Mouse (Mus musculus) heart, adult 8-10 months (tissue): ENCODE data around the gene Pcbp3. TPM values are rescaled to one million over a fixed set of nuclear protein-coding genes. Genes with fewer than 3 reads are reported as not detected.

Experiments used
- DNase-seq: peaks from one replicate; pipeline ENCODE4 v3.0.0; 2022; ENCODE audit warnings: low spot score
- total RNA-seq, 4 experiments: library from RNA; stranded (reverse); gene quantifications; 2 replicates each; pipeline ENCODE4 v1.2.4; 2022

The Pcbp3 gene
- total RNA-seq, 4 experiments from 2014 or later = 2.5 to 4.3 (median 3.1) TPM

DNA sequence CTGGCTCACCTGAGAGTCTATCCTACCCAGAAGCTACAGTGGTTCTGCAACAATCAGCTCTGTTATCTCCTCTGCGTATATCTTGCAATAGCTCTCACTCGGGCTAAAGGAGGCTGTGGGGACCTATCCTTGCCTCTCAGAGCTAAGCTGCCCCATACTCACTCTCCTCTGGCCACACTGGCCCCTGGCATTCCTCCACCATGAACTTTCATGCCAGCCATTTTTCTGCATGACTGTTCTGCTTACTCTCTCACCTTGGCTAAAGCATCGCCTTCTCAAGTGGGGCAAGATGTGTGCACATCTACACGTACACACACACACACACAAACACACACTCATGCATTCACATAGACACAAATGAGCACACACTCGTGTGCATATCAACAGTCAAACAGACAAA lies 115.2 kb downstream of the Pcbp3 start:
- DNase-seq = no peak

DNA sequence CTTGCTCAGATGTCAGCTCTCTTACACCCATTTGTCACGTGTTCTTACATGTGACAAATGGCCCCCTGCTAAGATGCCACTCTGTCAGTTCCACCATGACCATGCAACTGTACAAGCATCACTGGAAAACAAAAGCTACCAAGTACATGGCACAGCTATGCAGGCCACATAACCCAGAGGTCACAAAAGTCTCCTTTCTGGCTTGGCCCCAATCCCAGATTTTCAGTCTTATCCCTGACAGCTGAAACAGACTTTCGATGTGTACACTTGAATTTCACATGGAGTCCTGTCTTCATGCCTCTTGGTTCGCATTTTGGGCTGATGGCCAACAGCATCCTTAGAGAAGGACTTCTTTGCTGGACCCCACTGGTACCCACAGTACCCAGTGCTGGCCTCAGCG lies 116.8 kb downstream of the Pcbp3 start:
- no peak for DNase-seq

DNA sequence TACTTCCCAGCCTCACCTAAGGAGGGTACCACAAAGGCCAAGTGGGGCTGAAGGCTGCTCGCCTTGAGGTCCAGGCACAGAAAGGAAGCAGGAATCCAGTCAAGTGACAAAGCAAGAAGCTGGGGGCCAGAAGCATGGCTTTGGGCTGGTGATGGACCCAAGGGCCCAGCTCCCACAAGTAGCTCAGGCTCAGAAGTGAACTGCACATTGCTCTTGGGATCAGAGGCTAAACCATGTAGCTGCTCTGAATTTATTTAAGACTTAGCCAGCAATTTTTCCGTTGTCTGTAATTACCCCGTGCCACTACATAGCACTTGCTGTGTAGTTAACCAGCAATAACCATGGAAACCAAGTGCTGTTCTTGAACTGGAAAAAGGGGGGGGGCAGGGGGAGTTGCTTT lies 117.3 kb downstream of the Pcbp3 start:
- DNase-seq = no peak

DNA sequence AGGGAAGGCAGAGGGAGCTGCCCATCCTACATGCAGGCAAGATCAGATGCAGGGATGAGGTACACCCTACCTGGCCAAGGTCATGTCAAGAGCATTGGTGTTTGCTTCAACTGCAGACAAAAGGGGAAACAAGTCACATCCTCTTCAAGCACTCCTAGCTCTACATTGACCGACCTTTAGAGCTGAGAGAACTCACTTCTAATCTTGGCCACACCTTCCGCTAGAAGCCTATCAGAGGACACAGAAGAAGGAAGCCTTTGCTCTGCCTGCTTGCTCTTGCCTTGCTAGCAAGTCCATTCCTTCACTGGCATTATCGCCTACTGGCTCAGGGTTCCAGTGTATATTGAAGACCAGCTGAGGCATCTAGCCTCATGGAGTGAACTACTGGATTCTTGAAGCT lies 119.6 kb downstream of the Pcbp3 start:
- DNase-seq = no peak

DNA sequence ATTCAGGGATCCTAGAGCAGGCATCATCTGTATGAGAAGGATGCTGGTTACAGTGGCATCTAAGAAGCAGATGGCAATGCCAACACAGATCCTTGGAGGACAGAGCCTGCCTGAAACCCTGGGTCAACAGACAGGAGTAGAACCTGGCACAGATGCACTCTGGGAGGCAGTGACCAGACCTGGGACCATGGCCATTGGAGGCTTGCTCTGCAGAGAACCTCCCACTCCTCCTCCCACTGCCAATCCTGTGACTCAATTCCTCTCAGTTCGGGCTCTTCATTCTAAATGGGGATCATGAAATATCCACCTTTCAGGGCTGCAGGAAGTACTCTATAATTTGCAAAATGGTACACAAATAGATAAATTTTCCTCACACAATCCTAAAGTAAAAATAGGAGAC lies 120.5 kb downstream of the Pcbp3 start:
- no peak for DNase-seq

DNA sequence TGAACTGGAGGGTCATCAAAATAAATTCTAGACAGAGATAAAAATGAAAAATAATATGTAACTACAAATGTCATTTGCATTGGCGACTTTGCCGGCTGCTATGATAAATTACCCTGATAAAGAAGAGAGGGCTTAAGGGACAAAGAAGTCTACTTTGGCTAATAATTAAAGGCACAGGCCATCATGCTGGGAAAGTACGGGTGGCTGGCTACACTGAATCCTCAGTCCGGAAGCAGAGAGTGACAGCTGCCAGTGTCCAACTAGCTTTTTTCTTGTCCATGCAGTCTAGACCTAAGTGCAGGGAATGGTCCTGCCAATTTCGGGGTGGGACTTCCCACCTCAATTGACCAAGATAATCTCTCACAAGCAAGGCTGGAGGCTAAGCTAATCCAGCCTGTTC lies 121.1 kb downstream of the Pcbp3 start:
- no peak for DNase-seq

DNA sequence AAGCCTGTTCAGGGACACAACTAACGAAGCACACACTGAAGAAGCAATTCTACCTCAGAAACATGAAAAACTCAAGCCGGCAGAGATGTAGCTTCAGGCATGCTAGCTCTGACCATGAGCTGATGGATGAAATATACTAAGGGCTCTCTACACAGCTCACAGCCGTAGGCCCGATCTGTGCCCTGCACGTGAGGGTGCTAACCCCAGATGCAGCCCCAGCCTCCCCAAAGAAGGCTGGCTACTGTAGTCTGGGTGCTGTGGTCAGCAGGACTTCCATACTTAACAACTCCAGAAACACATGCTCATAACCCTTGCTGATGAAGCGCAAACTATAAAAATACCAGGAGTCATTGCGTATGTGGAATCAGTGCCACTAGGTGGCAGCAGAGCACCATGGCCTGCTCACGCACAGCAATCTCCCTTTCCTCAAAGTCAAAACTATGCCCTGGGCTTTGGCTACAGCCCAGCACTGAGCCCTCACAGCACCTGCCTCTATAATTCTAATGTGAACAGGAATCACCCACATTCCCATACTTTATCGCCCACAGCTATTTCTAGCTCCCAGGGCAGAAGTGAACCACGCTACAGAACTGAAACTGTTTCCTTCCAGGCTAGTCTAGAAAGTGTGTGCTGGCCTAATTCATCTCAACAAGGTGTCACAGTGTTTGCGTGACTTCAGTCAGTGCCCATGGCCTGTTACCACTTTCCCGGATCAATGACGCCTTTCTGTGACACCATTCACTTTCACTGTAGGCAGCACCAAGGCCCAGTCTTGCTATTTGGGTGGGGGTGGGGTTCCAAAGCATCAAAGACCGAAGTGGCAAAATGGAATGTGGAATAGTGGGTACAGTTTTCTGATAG lies 126.0 kb downstream of the Pcbp3 start:
- peak; percentile 69 for DNase-seq

DNA sequence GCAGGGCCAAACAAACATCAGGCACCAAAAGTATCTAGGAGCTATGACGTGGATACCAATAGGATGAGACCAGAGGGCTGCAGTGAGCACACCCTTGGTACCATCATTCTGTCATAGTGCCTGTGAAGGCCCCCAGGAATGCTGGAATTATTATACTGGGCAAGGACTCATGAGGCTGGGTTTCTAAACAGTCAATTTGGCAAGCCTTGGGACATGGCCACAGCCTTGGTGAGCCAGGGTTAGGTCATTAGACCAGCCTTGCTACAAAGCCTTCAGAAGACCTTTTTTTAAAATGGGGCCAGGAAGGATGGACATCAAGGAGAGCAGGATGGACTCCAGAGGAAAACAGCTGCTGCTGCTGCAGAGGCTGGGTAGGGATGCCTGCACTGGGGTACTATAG lies 128.8 kb downstream of the Pcbp3 start:
- DNase-seq = no peak

DNA sequence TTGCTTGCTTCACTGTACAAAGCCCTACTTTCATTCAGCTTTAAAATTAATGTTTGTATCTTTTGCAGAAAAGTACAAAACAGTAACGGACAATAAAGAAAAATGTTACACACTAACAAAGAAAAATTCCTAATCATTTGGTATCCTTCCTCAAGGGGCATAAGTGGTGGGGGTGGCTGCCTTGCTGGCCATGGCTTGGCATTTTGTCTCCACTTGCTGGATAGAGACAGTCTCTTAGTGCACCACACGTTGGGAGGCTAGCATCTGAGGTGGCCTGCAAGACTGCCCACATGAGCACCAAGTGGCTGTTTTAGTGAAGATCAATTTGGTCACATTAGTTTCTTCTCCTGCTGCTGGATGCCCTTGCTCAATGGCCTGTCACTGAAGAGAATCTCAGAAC lies 129.8 kb downstream of the Pcbp3 start:
- no peak for DNase-seq

DNA sequence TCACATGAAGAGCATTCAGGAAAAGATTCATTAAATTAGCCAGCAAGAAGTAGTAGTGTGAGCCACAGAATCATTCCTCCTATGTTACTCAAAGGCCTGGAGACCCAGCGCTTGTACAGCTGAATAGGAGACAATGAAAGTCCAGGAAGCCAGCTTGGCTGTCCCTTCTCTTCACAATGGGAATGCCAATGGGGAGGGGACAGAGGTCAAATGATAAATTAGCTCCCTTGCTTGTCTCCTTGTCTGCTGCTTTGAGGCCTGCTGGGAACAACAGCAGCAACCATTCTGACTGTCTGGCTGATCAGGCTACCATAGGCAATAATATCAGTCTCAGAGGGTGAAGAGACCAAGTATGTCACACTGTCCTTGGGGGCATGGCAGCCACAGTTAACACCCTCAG lies 130.5 kb downstream of the Pcbp3 start:
- DNase-seq = no peak

DNA sequence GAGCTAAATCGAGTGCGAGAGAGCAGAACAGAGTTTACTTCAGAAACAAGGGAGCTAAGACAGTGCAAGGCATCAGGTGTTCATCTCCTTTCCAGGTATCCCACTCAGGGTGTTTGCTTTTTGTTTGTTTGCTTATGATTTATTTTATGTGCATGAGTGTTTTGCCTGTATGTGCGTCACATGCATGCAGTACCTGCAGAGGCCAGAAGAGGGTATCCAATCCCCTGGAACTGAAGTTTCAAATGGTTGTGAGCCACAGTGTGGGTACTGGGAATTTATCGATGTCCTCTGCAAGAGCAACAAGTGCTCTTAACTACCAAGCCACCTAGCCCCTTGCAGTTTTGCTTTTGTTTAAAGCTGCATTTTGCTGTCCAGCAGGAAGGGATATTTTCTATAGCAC lies 132.8 kb downstream of the Pcbp3 start:
- DNase-seq = no peak

DNA sequence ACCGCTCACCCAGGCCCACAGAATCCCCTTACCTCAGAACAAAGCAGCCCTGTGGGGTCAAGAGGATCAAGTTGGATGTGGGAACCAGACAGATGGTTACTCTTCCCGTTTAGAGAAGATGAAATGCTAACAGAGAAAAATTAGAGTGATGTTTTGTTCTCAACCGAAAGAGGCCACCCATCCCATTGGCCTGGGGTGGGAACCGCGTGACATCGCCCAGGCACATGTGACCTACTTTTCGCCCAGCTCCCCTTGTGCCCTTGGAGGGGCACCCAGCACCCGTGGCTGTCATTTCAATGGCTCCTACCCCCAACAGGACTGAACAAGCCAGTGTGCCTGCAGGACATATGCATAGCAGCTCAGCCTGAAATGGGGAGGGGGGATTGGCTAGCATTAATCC lies 139.0 kb downstream of the Pcbp3 start:
- no peak for DNase-seq

DNA sequence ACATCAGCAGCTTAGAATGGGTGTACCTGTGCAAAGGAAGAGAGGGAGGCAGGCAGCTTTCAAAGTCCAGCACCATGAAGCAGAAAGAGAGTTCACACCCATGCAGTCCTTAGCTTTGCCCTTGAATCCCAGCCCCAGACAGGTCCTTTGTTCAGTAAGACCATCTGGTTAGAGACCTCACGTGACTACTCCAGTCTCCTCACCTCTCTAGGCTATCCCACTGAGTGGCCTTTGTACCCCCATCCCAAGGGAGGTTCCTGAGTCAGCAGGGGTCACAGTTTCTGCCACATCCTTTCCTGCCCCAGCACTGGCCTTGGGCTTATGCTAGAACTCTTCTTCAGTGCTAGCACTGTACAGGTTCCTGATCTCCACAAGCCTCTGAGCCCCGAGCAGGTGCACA lies 142.4 kb downstream of the Pcbp3 start:
- DNase-seq = no peak

DNA sequence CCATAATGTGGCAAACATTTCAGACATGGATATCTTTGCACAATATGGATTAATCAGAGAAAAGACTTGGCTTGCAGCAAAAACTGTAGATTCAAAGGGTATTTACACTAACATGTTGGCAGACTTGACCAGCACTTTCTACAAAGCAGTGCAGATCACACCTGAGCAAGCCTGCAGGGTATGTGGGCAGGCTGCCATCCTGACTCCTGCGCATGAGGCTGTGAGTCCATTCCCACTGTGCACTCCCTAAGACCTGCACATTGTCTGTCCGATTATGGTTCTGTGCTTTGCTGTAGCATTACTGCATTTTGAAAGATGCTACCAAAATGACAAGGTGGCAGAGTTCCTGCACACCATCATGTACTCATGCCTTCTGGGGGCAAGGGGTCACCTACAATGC lies 143.3 kb downstream of the Pcbp3 start:
- no peak for DNase-seq

DNA sequence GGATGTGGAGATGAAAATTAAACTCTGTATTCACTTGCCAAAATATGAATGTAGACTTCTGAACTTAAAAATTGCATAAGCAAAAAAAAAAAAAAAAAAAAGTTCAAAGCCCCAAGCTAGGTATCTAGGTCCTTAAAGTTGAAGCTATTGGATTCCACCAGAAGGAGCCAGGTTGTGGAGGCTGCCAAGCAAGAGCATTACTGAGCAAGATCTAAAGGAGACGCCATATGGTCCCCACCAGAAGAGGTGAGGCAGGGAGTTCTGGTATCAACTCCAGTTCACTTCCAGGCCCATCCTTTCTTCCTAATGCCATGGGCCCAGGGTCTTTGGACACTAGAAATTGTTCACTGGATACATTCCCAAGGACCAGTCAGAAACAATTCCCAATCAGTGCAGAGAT lies 144.8 kb downstream of the Pcbp3 start:
- DNase-seq = no peak

DNA sequence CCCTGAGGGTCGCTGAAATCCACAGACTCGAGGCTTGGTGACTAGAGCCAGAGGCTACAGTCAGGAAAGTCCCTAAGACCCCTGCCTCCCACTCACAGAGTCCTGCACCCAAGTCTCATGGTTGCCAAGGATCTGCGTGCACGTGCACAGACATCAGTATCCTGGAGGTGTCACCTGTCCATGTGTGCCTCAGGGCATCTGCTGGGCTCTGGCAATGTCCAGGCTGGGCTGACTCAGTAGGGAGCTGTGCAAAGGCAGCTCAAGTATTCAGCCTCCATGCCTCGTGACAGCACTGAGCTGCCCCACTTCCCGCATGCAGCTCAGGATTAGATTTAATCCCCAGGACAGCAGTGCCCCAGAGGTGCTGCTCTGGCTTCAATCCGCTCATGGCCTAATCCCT lies 145.3 kb downstream of the Pcbp3 start:
- DNase-seq = no peak

DNA sequence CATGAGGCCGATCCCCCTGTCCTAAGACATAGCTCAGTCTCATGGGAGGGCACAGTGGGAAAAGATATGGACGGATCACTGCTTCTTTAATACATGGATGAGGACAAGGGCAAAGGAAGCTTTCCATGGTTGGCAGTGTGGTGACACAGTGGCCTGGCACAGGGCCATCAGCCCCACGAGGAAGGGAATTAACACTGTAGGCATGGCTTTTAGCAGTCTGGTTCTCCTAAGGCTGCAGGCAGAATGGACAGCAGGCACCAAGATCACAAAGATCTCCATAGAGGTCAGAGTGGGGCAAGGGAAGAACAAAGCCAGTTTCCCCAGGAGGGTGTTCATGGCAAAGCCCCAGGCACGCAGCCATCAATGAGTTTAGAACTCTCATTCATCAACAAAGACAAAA lies 146.2 kb downstream of the Pcbp3 start:
- no peak for DNase-seq

DNA sequence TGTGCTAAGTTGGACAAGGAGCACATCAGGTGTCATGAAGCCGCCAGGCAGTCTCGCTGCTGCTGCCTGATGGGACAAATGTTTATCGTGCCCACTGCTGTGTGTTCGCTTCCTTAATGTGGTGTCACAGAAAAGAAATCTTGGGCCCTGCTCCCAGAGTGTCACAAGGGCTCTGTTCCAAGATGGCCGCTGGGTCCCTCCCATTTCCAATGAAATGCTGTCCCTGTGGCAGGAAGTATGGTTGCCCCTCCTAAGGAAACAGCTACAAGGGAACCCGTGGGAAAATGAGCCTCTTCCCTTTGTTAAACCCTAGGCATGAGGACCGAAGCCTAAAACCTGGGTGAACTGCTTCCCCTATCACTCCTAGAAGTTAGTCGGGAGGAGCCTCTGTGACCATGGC lies 146.9 kb downstream of the Pcbp3 start:
- DNase-seq = no peak

DNA sequence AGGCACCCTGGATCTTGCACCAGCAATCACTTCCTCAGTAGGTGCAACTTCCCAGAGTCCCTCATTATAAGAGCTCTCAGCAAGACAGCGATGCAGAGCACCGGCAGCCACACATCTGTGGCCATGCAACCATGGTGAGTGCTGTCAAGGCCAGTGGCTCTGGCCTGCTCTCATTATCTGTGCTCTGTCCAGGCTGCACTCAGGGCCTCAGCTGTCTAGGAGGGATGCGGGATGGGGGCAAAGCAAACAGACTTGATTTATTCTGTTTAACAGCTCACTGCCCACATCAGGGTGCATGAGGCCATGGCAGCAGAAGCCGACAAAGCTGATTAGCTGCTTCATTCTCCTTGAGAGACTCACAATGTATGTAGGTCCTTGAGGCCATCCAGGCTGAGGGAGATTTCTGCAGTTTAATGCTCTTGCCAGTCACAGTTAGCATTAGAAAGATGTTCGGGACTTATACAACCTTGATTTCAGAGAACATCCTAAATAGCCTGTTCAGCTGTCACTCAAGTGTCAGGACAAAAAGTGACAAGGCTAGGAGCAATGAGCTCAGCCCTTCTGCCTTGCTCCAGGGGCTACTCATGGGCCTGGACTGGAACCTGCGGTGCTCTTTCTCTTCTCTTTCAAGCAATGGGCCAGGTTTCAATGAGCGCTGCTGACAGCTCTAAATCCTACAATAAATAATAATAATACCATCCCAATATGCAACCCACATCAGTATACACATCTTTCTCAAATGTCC lies 151.6 kb downstream of the Pcbp3 start:
- DNase-seq = no peak

DNA sequence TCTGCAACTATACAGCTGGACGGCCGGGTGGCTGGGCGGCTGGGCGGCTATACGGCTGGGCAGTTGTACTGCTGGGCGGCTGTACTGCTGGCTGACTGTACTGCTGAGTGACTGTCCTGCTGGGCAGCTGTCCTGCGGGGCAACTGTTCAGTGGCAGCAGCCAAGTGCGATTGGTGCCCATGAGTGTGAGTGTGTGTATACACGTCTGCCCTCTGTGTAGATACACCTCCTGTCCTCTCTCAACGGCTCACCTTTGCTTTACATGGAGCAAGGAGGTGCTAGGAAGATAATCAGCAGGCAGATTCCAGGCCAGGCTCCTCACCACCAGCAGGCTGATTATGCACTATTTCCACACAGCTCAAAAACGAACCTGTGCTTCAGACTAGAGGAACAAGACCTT lies 152.2 kb downstream of the Pcbp3 start:
- no peak for DNase-seq

DNA sequence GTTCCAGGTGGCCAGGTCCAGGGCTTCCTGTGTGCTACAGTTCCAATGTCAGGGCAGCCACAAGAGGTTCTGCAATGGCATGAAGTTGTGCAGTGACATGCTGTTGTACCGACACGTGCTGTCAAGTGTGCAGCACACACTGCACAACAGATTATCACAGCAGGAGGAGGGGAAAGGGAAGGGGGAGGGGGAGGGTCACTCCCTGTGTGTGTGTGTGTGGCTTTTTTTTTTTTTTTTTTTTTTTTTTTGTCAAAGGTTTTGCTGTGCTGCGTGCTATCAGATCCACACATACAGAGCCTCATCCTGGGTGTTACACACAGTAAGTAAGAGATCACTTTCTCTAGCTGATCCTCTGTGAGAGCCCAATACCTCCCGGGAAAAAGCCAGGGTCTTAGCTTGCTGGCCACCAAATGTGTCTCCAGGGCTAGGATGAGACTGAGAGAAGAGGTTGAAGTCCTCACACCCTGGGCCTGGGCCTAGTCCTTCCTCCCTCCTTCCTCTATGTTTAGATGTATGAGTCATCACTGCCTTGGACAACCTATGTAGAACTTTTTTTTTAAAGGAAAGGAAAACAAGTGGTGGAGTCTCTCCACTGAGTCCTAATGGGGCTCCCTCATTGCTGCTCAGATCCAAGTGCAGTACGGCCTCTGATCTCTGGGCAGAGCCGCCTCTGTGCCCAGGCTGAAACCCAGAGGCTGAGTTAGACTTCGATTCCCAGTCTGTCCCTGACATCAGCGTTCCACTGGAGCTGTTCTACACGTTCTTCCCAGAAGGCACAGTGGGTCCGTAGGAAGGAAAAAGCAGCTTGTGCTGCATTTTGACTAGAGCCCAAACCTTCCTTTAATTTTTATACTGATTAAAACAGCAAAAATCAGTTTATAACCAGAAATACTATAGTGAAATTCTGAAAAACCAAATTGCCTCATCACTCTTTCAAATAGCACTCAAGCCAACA lies 153.0 kb downstream of the Pcbp3 start:
- DNase-seq = no peak

DNA sequence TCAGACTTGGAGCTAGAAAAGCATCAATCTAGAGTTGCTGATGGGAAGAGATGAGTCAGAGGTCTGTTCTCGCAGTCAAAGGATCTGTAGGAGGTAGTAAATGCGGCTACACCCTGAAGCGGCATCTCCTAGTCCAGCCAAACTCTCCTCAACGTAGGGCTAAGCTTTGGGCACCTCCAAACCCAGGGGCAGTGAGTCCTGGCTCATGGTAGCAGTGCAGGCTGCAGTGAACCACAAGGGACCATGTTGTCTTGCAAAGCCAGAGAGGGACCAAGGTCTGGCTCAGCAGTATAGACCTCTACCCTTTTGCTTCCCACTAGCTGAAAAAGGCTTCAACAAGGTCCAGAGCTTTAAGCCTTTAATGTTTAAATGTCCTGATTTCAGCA lies 159.2 kb downstream of the Pcbp3 start:
- no peak for DNase-seq
